8 mouse cellular contexts compared by ENCODE assay signal in genomic region chr12:54060732-54061131, GRCm38 (mm10).
DNase-seq lines count a peak whose midpoint lies in the region; ATAC-seq and TF ChIP-seq lines count a peak whose summit lies in the region.

No protein-coding gene starts in this region.

- no peak overlapping the region for H3K4me2 ChIP-seq in liver, postnatal 0 days (ENCODE audit: low read depth, low read length)

- H3K27ac ChIP-seq in heart, embryonic 10.5 days = no peak overlapping the region
- no peak overlapping the region for H3K27ac ChIP-seq in liver, postnatal 0 days (ENCODE audit: low read depth)

- TF ChIP-seq EP300 in liver, postnatal 0 days (IDR thresholded peaks at IDR 0.05; ENCODE audit: low read depth) = no peak

- 0 out of 2 replicates have a peak, but pooled peaks cover 3% of the 10 kb centered on the region for H3K4me1 ChIP-seq in heart, embryonic 10.5 days
- no peaks in the 10 kb centered on the region for H3K4me1 ChIP-seq in liver, postnatal 0 days (ENCODE audit: insufficient read depth)

- peak; percentile 86 for TF ChIP-seq CTCF in liver, postnatal 0 days (IDR thresholded peaks at IDR 0.05; ENCODE audit: low read depth)

- ATAC-seq in liver, postnatal 0 days = no peak

- no peaks in the 10 kb centered on the region for H3K36me3 ChIP-seq in heart, embryonic 10.5 days
- no peaks in the 10 kb centered on the region for H3K36me3 ChIP-seq in liver, postnatal 0 days (replicated peaks; ENCODE audit: insufficient read depth, low read length)

- 20% methylated on average over 8 of the region's 8 CpGs for WGBS in heart, embryonic 10.5 days
- WGBS in liver, postnatal 0 days (ENCODE audit: insufficient replicate concordance) = 22% methylated on average over 8 of the region's 8 CpGs

- H3K27me3 ChIP-seq in heart, embryonic 10.5 days (ENCODE audit: insufficient read depth, poor library complexity, severe bottlenecking) = peaks cover 27% of the 10 kb centered on the region
- no peaks in the 10 kb centered on the region for H3K27me3 ChIP-seq in liver, postnatal 0 days (ENCODE audit: insufficient read depth, low read length)

- no peak overlapping the region for H3K9ac ChIP-seq in liver, postnatal 0 days (replicated peaks)

- DNase-seq in 416B (ENCODE audit: low read depth) (peak; percentile 71), adipocyte (ENCODE audit: low spot score) (peak; percentile 70)
- peak; percentile 86 for DNase-seq in embryo, embryonic 9.5 days (ENCODE audit: extremely low spot score)
- peak; percentile 89 for DNase-seq in heart, embryonic 10.5 days (ENCODE audit: low spot score)
- peak; percentile 89 for DNase-seq in kidney, postnatal 10 days
- DNase-seq in liver, postnatal 0 days = peak; percentile 76
- DNase-seq in ovary, postnatal 14 days (ENCODE audit: low spot score) = peak; percentile 81
- DNase-seq in urinary bladder, adult 2 months (ENCODE audit: low spot score) = peak; percentile 34

- H3K9me3 ChIP-seq in heart, embryonic 10.5 days = no peaks in the 10 kb centered on the region
- H3K9me3 ChIP-seq in liver, postnatal 0 days (ENCODE audit: low read length) = no peaks in the 10 kb centered on the region

- no peak overlapping the region for H3K4me3 ChIP-seq in heart, embryonic 10.5 days
- H3K4me3 ChIP-seq in liver, postnatal 0 days (ENCODE audit: low read depth, low read length) = no peak overlapping the region

Comparison
In these comparisons a context has a peak if more than half of its experiments do, and no peak if none do; other contexts are left out.
1. DNase-seq: peak in every context shown above with its lines; median percentile 89 in heart, embryonic 10.5 days; 89 in kidney, postnatal 10 days; 86 in embryo, embryonic 9.5 days; 81 in ovary, postnatal 14 days; 76 in liver, postnatal 0 days; 71 in 416B; 70 in adipocyte; 34 in urinary bladder, adult 2 months.